Mouse (Mus musculus) midbrain, embryonic 11.5 days (tissue): ENCODE measurements around the gene BC051142. TPM values are rescaled to one million over a fixed set of nuclear protein-coding genes. Genes with fewer than 3 reads are reported as not detected.
"Not testable (repeated sequence)": the region's sequence is repeated elsewhere in the genome, so short reads cannot be mapped to it uniquely, and the experiment has no call there.

ENCODE experiments used
- ATAC-seq: fragments of 200-750 bp; cut with Nextera tagmentation; 2 replicates; pipeline ENCODE4 v1.8.0; 2017; ENCODE audit warnings: moderate TSS enrichment, moderate library complexity; ENCODE audit not compliant: low FRiP score
- DNase-seq: peaks from one replicate; pipeline ENCODE4 v3.0.0; 2015; ENCODE audit warnings: low spot score; ENCODE audit errors: missing footprints
- H3K27ac ChIP-seq: fragments of 300-500 bp; sonication (generic); 2 replicates; pipeline ENCODE4 v1.5.1; 2014; ENCODE audit warnings: low read depth, low read length
- H3K27me3 ChIP-seq: fragments of 300-500 bp; sonication (generic); 2 replicates; pipeline ENCODE4 v1.6.1; 2014; ENCODE audit warnings: mild to moderate bottlenecking, low read length, moderate library complexity, mixed read lengths; ENCODE audit not compliant: control insufficient read depth, insufficient read depth
- H3K36me3 ChIP-seq: fragments of 300-500 bp; sonication (generic); 2 replicates; pipeline ENCODE4 v1.6.1; 2014; ENCODE audit warnings: mild to moderate bottlenecking, low read length, moderate library complexity, mixed read lengths; ENCODE audit not compliant: control insufficient read depth, insufficient read depth
- H3K4me1 ChIP-seq: fragments of 300-500 bp; sonication (generic); 2 replicates; pipeline ENCODE4 v1.6.1; 2014; ENCODE audit warnings: low read length; ENCODE audit not compliant: control insufficient read depth, insufficient read depth
- H3K4me2 ChIP-seq: fragments of 300-500 bp; sonication (generic); 2 replicates; pipeline ENCODE4 v1.6.1; 2014; ENCODE audit warnings: mild to moderate bottlenecking, moderate library complexity
- H3K4me3 ChIP-seq: fragments of 300-500 bp; sonication (generic); 2 replicates; pipeline ENCODE4 v1.5.1; 2014; ENCODE audit warnings: low read depth, low read length
- H3K9ac ChIP-seq: fragments of 300-500 bp; sonication (generic); 2 replicates; pipeline ENCODE4 v1.6.1; 2014; ENCODE audit warnings: low read length
- H3K9me3 ChIP-seq: fragments of 300-500 bp; sonication (generic); 2 replicates; pipeline ENCODE4 v1.6.1; 2016; ENCODE audit warnings: low read length; ENCODE audit not compliant: control insufficient read depth
- WGBS: fragments of 180-500 bp; shearing (Covaris S2); extraction: QIAGEN DNeasy Blood & Tissue Kit; methylation state at CpG from one replicate; pipeline ENCODE4 v1.1.7; 2014; 5-methylcytosine and 5-hydroxymethylcytosine counted together
- polyA plus RNA-seq: library from polyadenylated mRNA; unstranded; fragments of >200 nt; fragmentation: Nextera tagmentation; extraction: Ambion mirVana; gene quantifications from 2 replicates; pipeline ENCODE4 v1.2.1, GENCODE M21; 2014

BC051142 gene
- polyA plus RNA-seq, 1 experiment from 2014 or later = 2.9 TPM

DNA sequence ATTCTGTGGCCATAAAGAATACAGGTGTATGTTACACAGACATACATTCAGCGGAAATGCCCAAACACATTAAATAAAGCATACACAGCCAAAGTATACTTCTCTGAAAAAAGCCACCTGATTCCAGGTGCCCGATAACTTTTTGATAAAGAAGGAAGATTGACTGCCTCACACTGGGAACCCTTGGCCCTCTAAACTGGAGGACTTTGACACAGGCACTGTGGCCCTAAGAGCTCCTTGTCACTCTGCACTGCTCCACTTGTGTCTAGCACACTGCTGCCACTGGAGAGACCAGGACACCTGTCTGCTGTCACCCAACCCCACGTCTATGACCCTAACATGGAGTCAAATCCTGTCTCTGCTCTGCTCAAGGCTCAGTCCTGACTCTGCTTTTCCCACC is 76.4 kb downstream of the BC051142 start:
- H3K36me3 ChIP-seq = no peaks in the 10 kb centered on the region
- no peaks in the 10 kb centered on the region for H3K4me1 ChIP-seq
- DNase-seq (no peak), ATAC-seq (no peak)
- no peak overlapping the region for H3K9ac ChIP-seq
- no peaks in the 10 kb centered on the region for H3K9me3 ChIP-seq
- no peak overlapping the region for H3K4me2 ChIP-seq
- H3K4me3 ChIP-seq = no peak overlapping the region
- WGBS = 81% methylated on average over 3 of the region's 3 CpGs
- H3K27me3 ChIP-seq = no peaks in the 10 kb centered on the region
- no peak overlapping the region for H3K27ac ChIP-seq

DNA sequence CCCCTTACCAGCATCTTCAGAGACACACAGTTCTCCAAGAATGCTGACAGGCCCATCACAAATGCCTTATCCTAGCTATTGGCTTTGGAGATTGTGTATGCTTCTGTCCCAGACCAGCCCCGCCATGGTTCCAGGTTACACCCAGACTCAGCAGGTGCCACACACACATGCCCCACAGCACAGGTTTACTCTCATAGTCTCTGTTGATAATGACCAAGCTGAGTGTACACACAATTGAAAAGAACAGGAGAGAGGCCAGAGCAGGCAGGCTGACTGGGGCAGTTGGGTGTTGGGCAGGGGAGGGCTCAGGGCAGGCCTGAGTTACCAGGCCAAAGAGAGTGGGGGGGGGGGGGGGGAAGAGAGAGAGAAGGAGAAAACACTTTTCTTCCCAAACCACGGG is 77.8 kb downstream of the BC051142 start:
- no peaks in the 10 kb centered on the region for H3K36me3 ChIP-seq
- H3K4me1 ChIP-seq = no peaks in the 10 kb centered on the region
- no peak overlapping the region for H3K9ac ChIP-seq
- H3K4me2 ChIP-seq = no peak overlapping the region
- no peak overlapping the region for H3K4me3 ChIP-seq
- H3K27me3 ChIP-seq = no peaks in the 10 kb centered on the region
- no peak for ATAC-seq
- H3K9me3 ChIP-seq = no peaks in the 10 kb centered on the region
- no peak for DNase-seq
- WGBS = 100% methylated on average over 1 of the region's 2 CpGs
- H3K27ac ChIP-seq = no peak overlapping the region

DNA sequence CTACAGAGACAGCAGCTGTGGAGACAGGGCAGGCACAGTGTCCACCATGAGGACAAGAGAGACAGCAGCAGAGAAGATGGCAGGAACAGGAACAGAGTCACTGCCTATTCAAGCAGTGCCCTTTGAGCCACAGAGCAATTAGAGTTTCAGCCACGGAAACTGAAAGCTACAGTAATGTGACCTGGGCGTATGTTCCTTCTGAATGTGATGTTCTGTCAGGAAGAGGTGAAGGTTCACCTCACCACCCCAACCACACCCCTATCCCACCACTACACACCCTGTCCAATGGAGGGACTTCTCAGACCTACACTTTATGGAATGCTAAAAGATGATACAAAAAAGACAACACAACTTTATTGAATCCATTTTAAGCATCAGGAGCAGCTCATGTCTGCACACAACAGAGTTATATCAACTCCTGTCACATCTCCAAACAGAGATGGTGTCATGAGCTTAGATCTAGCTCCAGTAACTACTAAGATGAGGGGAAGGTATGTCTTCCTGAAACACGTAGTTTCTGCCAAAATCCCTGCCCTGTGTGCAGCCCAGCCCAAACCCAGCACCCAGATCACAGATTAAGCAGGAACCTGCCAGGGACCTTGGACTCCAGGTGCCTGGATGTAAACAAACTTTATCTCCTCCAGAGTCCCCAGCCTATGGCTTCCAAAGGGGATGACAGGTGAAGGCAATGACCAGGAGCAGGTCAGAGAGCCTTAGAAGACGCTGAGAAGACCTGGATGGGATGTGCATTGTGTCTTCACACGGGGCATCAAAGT is 78.8 kb downstream of the BC051142 start, which contains the start of gene Btnl4:
Btnl4 (minus strand) TSS at position 81 of the 776 bp plus-strand sequence.
- 92% methylated on average over 3 of the region's 5 CpGs for WGBS
- not testable (repeated sequence) for H3K9me3 ChIP-seq, H3K36me3 ChIP-seq, H3K27ac ChIP-seq, H3K27me3 ChIP-seq, ATAC-seq, H3K4me3 ChIP-seq, H3K4me2 ChIP-seq, H3K4me1 ChIP-seq, H3K9ac ChIP-seq, DNase-seq

DNA sequence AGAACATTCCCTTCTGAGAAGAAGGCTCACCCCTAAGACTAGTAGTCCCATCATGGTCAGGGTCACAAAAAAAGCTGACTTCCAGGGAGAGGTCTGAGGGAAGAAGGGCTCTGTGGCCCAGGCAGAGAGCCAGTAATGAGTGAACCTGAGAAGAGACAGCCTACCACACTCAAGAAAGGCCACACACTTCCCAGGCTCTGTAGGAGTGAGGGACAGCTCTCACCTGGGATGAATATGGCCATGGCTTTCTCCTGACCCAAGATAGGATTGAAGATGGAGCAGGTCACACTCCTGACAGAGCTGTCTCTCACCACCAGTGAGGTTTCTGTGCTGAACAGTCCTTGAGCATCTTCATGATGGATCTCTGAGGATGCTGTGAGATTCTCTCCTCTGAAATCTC is 94.2 kb downstream of the BC051142 start:
- H3K9ac ChIP-seq = no peak overlapping the region
- ATAC-seq (no peak), DNase-seq (no peak)
- H3K27me3 ChIP-seq = no peaks in the 10 kb centered on the region
- no peaks in the 10 kb centered on the region for H3K4me1 ChIP-seq
- no peak overlapping the region for H3K27ac ChIP-seq
- no peaks in the 10 kb centered on the region for H3K36me3 ChIP-seq
- H3K9me3 ChIP-seq = no peaks in the 10 kb centered on the region
- H3K4me3 ChIP-seq = no peak overlapping the region
- no peak overlapping the region for H3K4me2 ChIP-seq

DNA sequence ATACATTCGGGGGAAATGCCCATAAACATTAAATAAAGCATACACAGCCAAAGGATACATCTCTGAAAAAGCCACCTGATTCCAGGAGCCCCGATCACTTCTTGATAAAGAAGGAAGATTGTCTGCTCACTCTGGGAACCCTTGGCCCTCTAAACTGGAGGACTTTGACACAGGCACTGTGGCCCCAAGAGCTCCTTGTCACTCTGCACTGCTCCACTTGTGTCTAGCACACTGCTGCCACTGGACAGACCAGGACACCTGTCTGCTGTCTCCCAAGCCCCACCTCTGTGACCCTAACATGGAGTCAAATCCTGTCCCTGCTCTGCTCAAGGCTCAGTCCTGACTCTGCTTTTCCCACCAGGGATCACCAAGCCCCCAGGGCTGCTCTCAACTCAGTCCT is 96.5 kb downstream of the BC051142 start:
- not testable (repeated sequence) for H3K27me3 ChIP-seq, H3K4me2 ChIP-seq, H3K4me3 ChIP-seq, H3K27ac ChIP-seq, H3K36me3 ChIP-seq, ATAC-seq, H3K4me1 ChIP-seq, H3K9ac ChIP-seq, DNase-seq, H3K9me3 ChIP-seq
- 87% methylated on average over 2 of the region's 2 CpGs for WGBS

DNA sequence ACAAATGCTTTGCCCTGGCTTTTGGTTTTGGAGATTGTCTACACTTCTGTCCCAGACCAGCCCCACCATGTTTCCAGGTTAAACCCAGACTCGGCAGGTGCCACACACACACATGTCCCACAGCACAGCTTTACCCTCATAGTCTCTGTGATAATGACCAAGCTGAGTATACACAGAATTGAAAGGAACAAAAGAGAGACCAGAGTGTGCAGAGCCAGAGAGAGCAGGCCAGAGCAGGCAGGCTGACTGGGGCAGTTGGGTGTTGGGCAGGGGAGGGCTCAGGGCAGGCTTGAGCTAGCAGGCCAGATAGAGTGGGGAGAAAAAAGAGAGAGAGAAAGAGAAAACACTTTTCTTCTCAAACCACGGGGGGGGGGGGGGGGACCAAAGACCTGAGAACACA is 97.9 kb downstream of the BC051142 start:
- Histone ChIP-seq H3K4me2 (no peak overlapping the region), H3K4me3 (no peak overlapping the region), H3K27me3 (no peaks in the 10 kb centered on the region), H3K27ac (no peak overlapping the region), H3K36me3 (no peaks in the 10 kb centered on the region), H3K9ac (no peak overlapping the region), H3K4me1 (no peaks in the 10 kb centered on the region), H3K9me3 (no peaks in the 10 kb centered on the region)
- no peak for DNase-seq
- 51% methylated on average over 2 of the region's 2 CpGs for WGBS
- no peak for ATAC-seq

DNA sequence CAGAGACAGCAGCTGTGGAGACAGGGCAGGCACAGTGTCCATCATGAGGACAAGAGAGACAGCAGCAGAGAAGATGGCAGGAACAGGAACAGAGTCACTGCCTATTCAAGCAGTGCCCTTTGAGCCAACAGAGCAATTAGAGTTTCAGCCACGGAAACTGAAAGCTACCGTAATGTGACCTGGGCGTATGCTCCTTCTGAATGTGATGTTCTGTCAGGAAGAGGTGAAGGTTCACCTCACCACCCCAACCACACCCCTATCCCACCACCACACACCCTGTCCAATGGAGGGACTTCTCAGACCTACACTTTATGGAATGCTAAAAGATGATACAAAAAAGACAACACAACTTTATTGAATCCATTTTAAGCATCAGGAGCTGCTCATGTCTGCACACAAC is 98.7 kb downstream of the BC051142 start:
- not testable (repeated sequence) for H3K4me3 ChIP-seq, H3K9me3 ChIP-seq, H3K27me3 ChIP-seq, H3K4me1 ChIP-seq, H3K4me2 ChIP-seq, H3K36me3 ChIP-seq, H3K9ac ChIP-seq, DNase-seq, ATAC-seq, H3K27ac ChIP-seq
- WGBS = 77% methylated on average over 3 of the region's 3 CpGs

DNA sequence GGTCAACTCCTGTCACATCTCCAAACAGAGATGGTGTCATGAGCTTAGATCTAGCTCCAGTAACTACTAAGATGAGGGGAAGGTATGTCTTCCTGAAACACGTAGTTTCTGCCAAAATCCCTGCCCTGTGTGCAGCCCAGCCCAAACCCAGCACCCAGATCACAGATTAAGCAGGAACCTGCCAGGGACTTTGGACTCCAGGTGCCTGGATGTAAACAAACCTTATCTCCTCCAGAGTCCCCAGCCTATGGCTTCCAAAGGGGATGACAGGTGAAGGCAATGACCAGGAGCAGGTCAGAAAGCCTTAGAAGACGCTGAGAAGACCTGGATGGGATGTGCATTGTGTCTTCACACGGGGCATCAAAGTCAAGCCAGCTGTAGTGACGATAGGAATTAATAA is 99.1 kb downstream of the BC051142 start:
- not testable (repeated sequence) for H3K4me2 ChIP-seq, ATAC-seq, DNase-seq, H3K9me3 ChIP-seq, H3K4me1 ChIP-seq, H3K9ac ChIP-seq, H3K27ac ChIP-seq, H3K4me3 ChIP-seq, H3K27me3 ChIP-seq, H3K36me3 ChIP-seq
- WGBS = 83% methylated on average over 2 of the region's 4 CpGs

DNA sequence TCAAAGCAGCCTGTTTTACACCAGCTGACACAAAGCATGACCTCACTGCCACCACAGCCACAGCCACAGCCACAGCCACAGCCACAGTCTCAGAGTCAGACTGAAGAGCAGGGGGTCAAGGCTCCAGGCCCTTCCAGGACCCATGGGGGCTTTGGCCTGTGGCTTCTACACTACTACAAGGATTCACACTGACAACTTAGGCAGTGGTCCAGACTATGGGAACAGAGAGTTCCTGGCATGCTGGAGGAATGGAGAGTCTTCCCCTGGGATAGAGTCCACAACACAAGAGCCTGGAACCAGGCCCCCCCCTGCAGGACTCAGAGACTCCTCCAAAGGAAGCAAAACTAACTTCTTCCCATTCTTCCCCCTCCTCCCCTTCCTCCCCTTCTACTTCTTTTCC is 109.0 kb downstream of the BC051142 start:
- Histone ChIP-seq H3K4me2 (no peak overlapping the region), H3K4me3 (no peak overlapping the region), H3K27ac (no peak overlapping the region), H3K9me3 (no peaks in the 10 kb centered on the region), H3K4me1 (no peaks in the 10 kb centered on the region), H3K36me3 (no peaks in the 10 kb centered on the region), H3K9ac (no peak overlapping the region), H3K27me3 (no peaks in the 10 kb centered on the region)
- ATAC-seq (no peak), DNase-seq (no peak)
